Mouse (Mus musculus): Measurements from ENCODE around the gene Sars.

GRCm38 (mm10) chr3:108451969-108452368 lies 7.0 kb upstream of the Sars start:
- TF ChIP-seq CTCF (IDR thresholded peaks at IDR 0.05; ENCODE audit: borderline replicate concordance, insufficient read depth, low read length) (no peak), POLR2A (IDR thresholded peaks at IDR 0.05; ENCODE audit: low read depth, low read length) (no peak)
